Mouse (Mus musculus) kidney, embryonic 16.5 days (tissue): ENCODE data around the gene Phrf1. TPM values are rescaled to one million over a fixed set of nuclear protein-coding genes. Genes with fewer than 3 reads are reported as not detected.
A peak's percentile ranks its signal among the peaks of the same experiment; 100 is the strongest.

ENCODE experiments used
- ATAC-seq: fragments of 200-750 bp; cut with Nextera tagmentation; 2 replicates; pipeline ENCODE4 v1.8.0; 2017; ENCODE audit warnings: moderate TSS enrichment; ENCODE audit not compliant: low FRiP score, low TSS enrichment
- H3K27ac ChIP-seq: fragments of 300-500 bp; sonication (generic); 2 replicates; pipeline ENCODE4 v1.5.1; 2014; ENCODE audit warnings: low read length
- H3K27me3 ChIP-seq: fragments of 300-500 bp; sonication (generic); 2 replicates; pipeline ENCODE4 v1.6.1; 2014; ENCODE audit warnings: low read length, control low read depth, mixed read lengths; ENCODE audit not compliant: insufficient read depth
- H3K36me3 ChIP-seq: fragments of 300-500 bp; sonication (generic); 2 replicates; pipeline ENCODE4 v1.6.1; 2014; ENCODE audit warnings: low read length, control low read depth, mixed read lengths; ENCODE audit not compliant: insufficient read depth
- H3K4me1 ChIP-seq: fragments of 300-500 bp; sonication (generic); 2 replicates; pipeline ENCODE4 v1.6.1; 2014; ENCODE audit warnings: low read length, control low read depth, mixed read lengths; ENCODE audit not compliant: insufficient read depth
- H3K4me2 ChIP-seq: fragments of 300-500 bp; sonication (generic); replicated peaks from 2 replicates; pipeline ENCODE4 v1.6.1; 2014; ENCODE audit warnings: low read depth, low read length
- H3K4me3 ChIP-seq: fragments of 300-500 bp; sonication (generic); 2 replicates; pipeline ENCODE4 v1.5.1; 2014; ENCODE audit warnings: mild to moderate bottlenecking, low read length
- H3K9ac ChIP-seq: fragments of 300-500 bp; sonication (generic); replicated peaks from 2 replicates; pipeline ENCODE4 v1.6.1; 2014; ENCODE audit warnings: low read length
- H3K9me3 ChIP-seq: fragments of 300-500 bp; sonication (generic); 2 replicates; pipeline ENCODE4 v1.6.1; 2016; ENCODE audit warnings: low read length, control low read depth
- WGBS: fragments of 180-500 bp; shearing (Covaris S2); extraction: QIAGEN DNeasy Blood & Tissue Kit; methylation state at CpG from one replicate; pipeline ENCODE4 v1.1.7; 2014; 5-methylcytosine and 5-hydroxymethylcytosine counted together
- polyA plus RNA-seq: library from polyadenylated mRNA; unstranded; fragments of >200 nt; fragmentation: Nextera tagmentation; extraction: Ambion mirVana; gene quantifications from 2 replicates; pipeline ENCODE4 v1.2.1, GENCODE M21; 2015

Gene Phrf1
- polyA plus RNA-seq = 81.2 and 93.0 TPM in 2 replicates

DNA sequence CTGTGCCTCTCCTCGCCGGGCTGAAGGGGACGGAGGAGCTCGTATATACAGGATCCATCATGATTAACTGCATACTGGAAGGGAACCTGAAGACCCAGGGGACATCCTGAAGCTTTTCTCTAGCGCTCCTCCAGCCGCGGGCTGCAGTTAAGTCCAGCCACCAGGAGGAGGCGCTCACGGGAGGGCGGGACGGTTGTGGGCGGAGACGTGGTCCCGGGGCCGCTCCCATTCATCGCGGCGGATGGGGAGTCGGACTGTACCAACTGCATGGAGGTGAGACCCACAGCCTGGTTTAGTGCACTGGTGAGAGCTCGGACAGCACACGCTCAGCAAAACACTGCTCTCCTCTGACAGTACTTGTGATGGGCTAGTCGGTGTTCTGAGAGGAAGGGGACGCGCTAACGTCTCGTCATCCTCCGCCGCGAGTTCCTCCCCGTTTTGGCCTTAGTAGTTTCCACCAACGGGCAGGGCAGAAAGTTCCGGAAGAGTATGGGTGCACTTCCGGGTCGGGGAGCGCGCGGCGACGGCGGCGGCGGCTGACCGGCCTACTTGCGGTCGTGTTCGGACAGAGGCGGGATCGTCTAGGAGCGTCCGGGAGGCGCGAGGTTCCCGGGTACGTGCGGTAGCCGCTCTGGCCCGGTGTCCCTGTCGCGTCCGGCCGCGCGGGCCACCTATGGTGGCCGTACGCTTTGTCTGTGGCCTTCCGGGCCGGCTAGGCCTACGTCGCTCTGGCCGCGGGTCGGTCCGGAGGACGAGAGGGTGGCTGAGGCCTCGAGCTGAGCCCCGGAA is at the start of gene Phrf1:
TSS of gene Phrf1 (plus strand) at position 506 of the 789 bp plus-strand sequence.
- peak; percentile 94 for ATAC-seq
- peak within 1 kb of the TSS; percentile 92 for H3K9ac ChIP-seq
- H3K27ac ChIP-seq = peak within 1 kb of the TSS; percentile 90
- peak within 1 kb of the TSS; percentile 96 for H3K4me2 ChIP-seq
- peak within 1 kb of the TSS; percentile 99 for H3K4me3 ChIP-seq
- no peaks in the 10 kb centered on the region for H3K9me3 ChIP-seq
- peaks cover 20% of the 10 kb centered on the region for H3K4me1 ChIP-seq
- WGBS = under 1% methylated on average over 74 of the region's 76 CpGs
- H3K27me3 ChIP-seq = no peaks in the 10 kb centered on the region
- peaks cover 10% of the 10 kb centered on the region for H3K36me3 ChIP-seq

DNA sequence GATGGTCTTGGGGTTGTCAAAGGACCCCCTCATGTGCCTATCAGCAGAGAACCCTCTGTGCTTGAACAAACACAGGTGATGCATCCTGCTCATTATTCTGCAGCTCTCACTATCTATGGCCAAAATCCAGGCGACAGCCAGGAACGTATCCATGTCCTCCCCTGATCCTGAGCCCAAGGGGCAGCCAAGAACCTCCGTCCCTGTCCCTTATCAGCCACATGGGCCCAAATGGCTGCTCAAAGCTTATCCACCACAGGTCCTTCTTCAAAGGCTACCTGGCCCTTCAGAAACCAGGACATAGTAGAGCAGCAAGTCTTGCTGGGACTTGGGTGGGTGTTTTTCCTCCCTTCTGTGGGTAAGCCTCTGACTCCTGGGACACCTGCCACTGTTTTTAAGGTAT is 40.4 kb upstream of the Phrf1 start:
- H3K36me3 ChIP-seq = peaks cover 34% of the 10 kb centered on the region
- no peaks in the 10 kb centered on the region for H3K27me3 ChIP-seq
- no peak overlapping the region for H3K27ac ChIP-seq
- WGBS = 80% methylated on average over 3 of the region's 3 CpGs
- ATAC-seq = no peak
- no peak overlapping the region for H3K4me2 ChIP-seq
- H3K9ac ChIP-seq = no peak overlapping the region
- H3K4me3 ChIP-seq = no peak overlapping the region
- no peaks in the 10 kb centered on the region for H3K9me3 ChIP-seq
- peaks cover 17% of the 10 kb centered on the region for H3K4me1 ChIP-seq

DNA sequence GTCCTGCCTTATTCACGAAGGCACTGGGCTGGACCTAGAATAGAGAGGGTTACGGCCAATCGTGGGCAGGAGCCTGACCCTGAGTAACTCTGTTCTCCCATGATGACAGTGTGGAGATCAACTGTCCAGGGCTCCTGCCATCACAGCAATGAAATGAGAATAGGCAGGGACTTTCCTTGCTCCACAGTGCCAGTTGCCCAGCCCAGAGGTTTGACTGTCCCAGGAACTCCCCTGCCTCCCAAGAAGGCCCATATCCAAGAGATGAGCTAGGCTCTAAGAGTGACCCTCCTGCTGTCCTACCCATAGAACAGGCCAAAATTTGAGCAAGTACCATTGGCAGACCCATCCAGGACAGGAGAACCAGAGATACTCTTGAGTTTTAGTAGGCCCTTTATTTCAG is 39.9 kb upstream of the Phrf1 start:
- Histone ChIP-seq H3K27me3 (no peaks in the 10 kb centered on the region), H3K9ac (no peak overlapping the region), H3K36me3 (peaks cover 34% of the 10 kb centered on the region), H3K27ac (no peak overlapping the region), H3K4me2 (no peak overlapping the region), H3K4me1 (peaks cover 17% of the 10 kb centered on the region), H3K9me3 (no peaks in the 10 kb centered on the region), H3K4me3 (no peak overlapping the region)
- no peak for ATAC-seq
- 91% methylated on average over 3 of the region's 3 CpGs for WGBS

DNA sequence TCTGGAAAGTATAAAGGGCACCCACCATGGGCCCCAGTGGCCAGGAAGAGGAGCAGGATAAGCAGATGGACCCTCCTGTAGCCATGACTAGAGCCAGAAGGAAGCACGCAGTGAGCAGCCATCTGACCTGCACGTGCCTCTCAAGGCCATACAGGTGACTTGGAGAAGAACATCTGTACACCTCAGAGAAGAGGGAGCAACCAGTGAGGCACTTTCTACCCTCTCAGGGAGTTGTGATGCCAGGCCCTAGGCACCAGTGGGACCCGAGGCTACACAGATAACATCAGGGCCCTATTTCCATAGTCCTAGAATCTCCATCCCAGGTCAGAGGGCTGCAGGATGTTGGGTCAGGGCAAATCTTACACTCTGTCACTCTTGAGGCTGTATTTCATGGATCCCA is 38.4 kb upstream of the Phrf1 start:
- no peak for ATAC-seq

DNA sequence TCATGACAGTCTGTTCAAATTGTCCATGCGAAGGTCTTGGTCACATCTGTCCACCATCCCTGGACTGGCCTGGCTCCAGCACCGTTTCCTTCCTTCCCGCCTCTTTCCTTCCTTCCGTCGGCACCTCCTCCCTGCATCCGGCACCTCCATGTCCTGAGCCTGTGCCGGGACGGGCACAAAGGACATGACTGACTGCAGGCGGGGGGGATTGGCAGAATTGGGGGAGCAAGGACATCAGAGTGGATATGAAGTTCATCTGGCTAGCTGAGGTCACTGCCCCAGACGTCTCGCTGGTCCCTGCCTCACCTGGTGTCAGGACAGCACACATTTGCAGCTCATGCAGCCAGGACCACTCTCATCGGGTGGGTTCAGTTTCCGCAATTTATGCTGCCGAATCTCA is 37.5 kb upstream of the Phrf1 start:
- no peak overlapping the region; the same call in 1 of the 2 replicates for H3K27ac ChIP-seq

More for the DNA sequence above, 38.4 kb upstream of the Phrf1 start:
- Histone ChIP-seq H3K4me3 (no peak overlapping the region), H3K36me3 (peaks cover 34% of the 10 kb centered on the region), H3K9me3 (no peaks in the 10 kb centered on the region), H3K9ac (no peak overlapping the region), H3K27ac (no peak overlapping the region), H3K27me3 (no peaks in the 10 kb centered on the region), H3K4me1 (peaks cover 20% of the 10 kb centered on the region), H3K4me2 (no peak overlapping the region)
- WGBS = 89% methylated on average over 3 of the region's 3 CpGs

DNA sequence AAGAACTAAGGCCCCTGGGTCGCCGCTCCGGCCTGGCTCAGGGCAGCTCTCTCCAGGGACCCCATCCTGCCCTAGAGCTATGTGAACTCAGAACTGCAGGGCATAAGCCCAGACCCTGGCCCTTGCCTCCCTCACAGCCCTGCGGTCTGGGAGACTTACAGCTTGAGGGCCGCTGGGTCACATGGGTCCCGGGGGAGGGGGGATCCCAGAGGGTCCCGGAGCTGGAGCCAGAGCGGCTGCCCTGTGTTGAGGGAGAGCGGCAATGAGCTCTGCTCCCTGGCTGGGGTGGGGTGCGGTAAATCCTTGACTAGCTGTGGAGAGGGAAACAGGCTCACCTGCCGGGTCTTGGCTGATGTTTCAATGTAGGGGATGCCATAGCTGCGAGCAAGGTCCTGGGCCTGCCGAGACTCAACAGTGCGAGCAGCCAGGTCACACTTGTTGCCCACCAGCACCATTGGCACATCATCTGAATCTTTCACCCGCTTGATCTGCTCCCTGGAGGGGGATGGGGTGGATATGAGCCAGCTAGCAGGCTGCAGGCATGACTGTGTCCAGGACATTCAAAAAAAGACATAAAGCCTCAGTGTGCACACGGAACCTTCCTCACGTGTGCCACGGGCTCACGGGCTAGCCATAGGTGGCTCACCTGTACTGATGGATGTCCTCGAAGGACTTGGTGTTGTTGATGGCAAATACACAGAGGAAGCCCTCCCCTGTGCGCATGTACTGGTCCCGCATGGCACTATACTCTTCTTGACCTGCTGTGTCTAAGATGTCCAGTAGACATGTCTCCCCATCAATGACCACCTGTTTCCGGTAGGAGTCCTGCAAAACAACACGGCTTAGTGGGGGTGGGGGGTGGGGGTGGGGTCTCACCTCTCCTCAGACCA is 36.5 kb upstream of the Phrf1 start:
- Histone ChIP-seq H3K4me3 (no peak overlapping the region; the same call in 1 of the 2 replicates), H3K9ac (peak overlapping the region; percentile 17; the same call in 1 of the 2 replicates), H3K36me3 (peaks cover 34% of the 10 kb centered on the region), H3K4me1 (peaks cover 25% of the 10 kb centered on the region), H3K4me2 (peak overlapping the region; percentile 97), H3K27ac (no peak overlapping the region), H3K9me3 (no peaks in the 10 kb centered on the region), H3K27me3 (no peaks in the 10 kb centered on the region)
- ATAC-seq = no peak
- WGBS = 87% methylated on average over 24 of the region's 24 CpGs

More for the DNA sequence above, 37.5 kb upstream of the Phrf1 start:
- no peak overlapping the region for H3K4me2 ChIP-seq
- no peaks in the 10 kb centered on the region for H3K9me3 ChIP-seq
- no peak overlapping the region for H3K9ac ChIP-seq
- ATAC-seq = no peak
- peaks cover 25% of the 10 kb centered on the region for H3K4me1 ChIP-seq
- 75% methylated on average over 14 of the region's 14 CpGs for WGBS
- H3K4me3 ChIP-seq = no peak overlapping the region
- no peaks in the 10 kb centered on the region for H3K27me3 ChIP-seq
- peaks cover 34% of the 10 kb centered on the region for H3K36me3 ChIP-seq

DNA sequence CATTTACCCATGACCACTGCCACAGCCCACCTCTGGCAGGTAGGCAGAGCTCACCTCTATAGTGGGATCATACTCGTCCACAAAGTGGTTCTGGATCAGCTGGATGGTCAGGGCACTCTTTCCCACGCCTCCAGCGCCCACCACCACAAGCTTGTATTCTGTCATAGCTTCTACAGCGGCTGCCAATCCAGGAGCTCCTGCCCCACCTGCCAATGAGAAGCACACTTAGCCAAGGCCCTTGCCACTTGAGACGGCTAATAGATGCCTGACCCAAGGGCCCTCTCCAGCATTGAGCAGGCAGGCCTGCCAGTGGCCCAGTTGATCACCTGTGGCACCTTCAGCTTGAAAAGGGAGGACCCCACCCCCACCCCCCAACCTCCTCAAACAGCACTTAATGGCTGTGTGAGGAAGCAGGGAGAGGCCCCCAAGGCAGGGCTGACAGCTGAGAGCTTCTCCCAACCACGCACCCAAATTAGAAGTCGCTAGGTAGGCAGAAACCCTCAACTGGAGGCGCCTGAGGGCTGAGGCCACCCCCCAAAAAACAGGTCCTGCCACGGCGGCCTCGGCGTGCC is 35.7 kb upstream of the Phrf1 start:
- no peak for ATAC-seq
- Histone ChIP-seq H3K27ac (peak overlapping the region; percentile 83), H3K4me2 (peak overlapping the region; percentile 97), H3K9ac (peak overlapping the region; percentile 95), H3K9me3 (no peaks in the 10 kb centered on the region), H3K36me3 (peaks cover 34% of the 10 kb centered on the region), H3K27me3 (no peaks in the 10 kb centered on the region), H3K4me1 (peaks cover 25% of the 10 kb centered on the region), H3K4me3 (peak overlapping the region; percentile 90)
- 25% methylated on average over 12 of the region's 12 CpGs for WGBS

DNA sequence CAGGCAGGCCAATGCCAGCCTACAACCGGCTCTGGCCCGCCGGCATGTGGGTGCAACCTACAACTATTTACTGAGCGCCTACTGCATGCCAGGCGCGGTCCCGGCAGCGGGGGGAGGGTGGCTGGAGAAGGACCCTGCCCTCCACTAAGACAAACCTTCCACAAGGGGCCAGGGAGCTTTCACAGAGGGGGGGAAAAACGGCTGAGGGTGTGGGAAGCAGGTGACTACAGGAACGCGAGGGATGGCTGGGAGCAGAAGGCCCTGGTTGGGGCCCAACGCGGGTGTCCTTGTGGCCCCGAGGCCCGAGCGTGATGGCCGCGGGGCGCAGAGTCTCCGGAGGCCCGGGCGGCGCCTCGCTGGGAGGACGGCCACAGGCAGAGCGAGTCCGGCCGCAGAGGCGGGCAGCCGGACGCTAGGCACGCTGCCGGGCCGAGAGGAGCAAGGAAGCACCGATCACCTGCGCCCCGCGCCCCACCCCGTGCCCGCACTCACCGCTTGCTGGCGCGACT is 35.2 kb upstream of the Phrf1 start:
- ATAC-seq = peak; percentile 52; the same call in 1 of the 2 replicates
- 2% methylated on average over 41 of the region's 43 CpGs for WGBS

DNA sequence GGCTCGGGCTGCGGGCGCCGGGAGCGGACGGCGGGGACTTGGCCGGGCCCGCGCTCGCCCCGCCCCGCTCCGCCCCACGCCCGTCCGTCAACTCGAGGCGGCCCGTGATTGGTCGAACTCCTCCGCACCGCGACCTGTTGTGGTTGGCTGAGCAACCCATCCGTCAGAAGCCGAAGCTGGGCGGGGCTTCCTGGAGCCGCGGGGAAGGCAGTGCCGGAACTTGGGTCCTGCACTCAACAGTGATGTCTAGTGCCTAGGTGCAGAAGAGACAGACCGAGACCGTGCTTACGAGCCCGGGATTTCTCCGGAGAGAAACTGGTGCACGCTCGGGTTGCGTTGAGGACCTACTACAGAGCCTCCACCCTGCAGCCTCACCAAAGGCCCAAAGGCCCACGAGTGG is 34.6 kb upstream of the Phrf1 start, which contains the start of the genes Hras and Lrrc56:
TSS of gene Hras (minus strand) at position 58 of the 400 bp plus-strand sequence.
TSS of gene Lrrc56 (plus strand) at position 210 of the 400 bp plus-strand sequence.
- H3K4me3 ChIP-seq = peak within 1 kb of the TSS; percentile 90
- peak within 1 kb of the TSS; percentile 95 for H3K9ac ChIP-seq
- H3K36me3 ChIP-seq = peaks cover 33% of the 10 kb centered on the region
- no peaks in the 10 kb centered on the region for H3K27me3 ChIP-seq
- H3K4me1 ChIP-seq = peaks cover 25% of the 10 kb centered on the region
- peak; percentile 94 for ATAC-seq
- peak within 1 kb of the TSS; percentile 97 for H3K4me2 ChIP-seq
- H3K27ac ChIP-seq = peak within 1 kb of the TSS; percentile 83
- under 1% methylated on average over 39 of the region's 39 CpGs for WGBS
- H3K9me3 ChIP-seq = no peaks in the 10 kb centered on the region

More for the DNA sequence above, 35.2 kb upstream of the Phrf1 start:
- H3K9ac ChIP-seq = peak overlapping the region; percentile 95
- peaks cover 34% of the 10 kb centered on the region for H3K36me3 ChIP-seq
- peak overlapping the region; percentile 83 for H3K27ac ChIP-seq
- peak overlapping the region; percentile 97 for H3K4me2 ChIP-seq
- no peaks in the 10 kb centered on the region for H3K9me3 ChIP-seq
- H3K4me3 ChIP-seq = peak overlapping the region; percentile 90
- H3K27me3 ChIP-seq = no peaks in the 10 kb centered on the region
- peaks cover 25% of the 10 kb centered on the region for H3K4me1 ChIP-seq
